Mouse (Mus musculus) liver, embryonic 11.5 days (tissue): ENCODE results near the gene Usp18. TPM values are rescaled to one million over a fixed set of nuclear protein-coding genes. Genes with fewer than 3 reads are reported as not detected.

Experiments used
- ATAC-seq: fragments of 200-750 bp; cut with Nextera tagmentation; replicated peaks from 2 replicates; pipeline ENCODE4 v1.8.0; 2017; ENCODE audit warnings: moderate number of reproducible peaks, mild to moderate bottlenecking, moderate TSS enrichment, moderate library complexity; ENCODE audit not compliant: low FRiP score
- DNase-seq: peaks from one replicate; pipeline ENCODE4 v3.0.0-alpha.2; 2017; ENCODE audit warnings: low spot score
- H3K27ac ChIP-seq: fragments of 300-500 bp; sonication (generic); 2 replicates; pipeline ENCODE4 v1.5.1; 2014; ENCODE audit warnings: mild to moderate bottlenecking, low read depth, low read length, control low read depth
- H3K27me3 ChIP-seq: fragments of 300-500 bp; sonication (generic); replicated peaks from 2 replicates; pipeline ENCODE4 v1.6.1; 2014; ENCODE audit warnings: low read length, mixed read lengths; ENCODE audit not compliant: control insufficient read depth, insufficient read depth
- H3K36me3 ChIP-seq: fragments of 300-500 bp; sonication (generic); 2 replicates; pipeline ENCODE4 v1.6.1; 2014; ENCODE audit warnings: mild to moderate bottlenecking, low read length, moderate library complexity, mixed read lengths; ENCODE audit not compliant: control insufficient read depth, insufficient read depth
- H3K4me1 ChIP-seq: fragments of 300-500 bp; sonication (generic); replicated peaks from 2 replicates; pipeline ENCODE4 v1.6.1; 2014; ENCODE audit warnings: low read length, mixed read lengths; ENCODE audit not compliant: control insufficient read depth, insufficient read depth
- H3K4me2 ChIP-seq: fragments of 300-500 bp; sonication (generic); 2 replicates; pipeline ENCODE4 v1.6.1; 2014; ENCODE audit warnings: mild to moderate bottlenecking, control low read depth, moderate library complexity
- H3K4me3 ChIP-seq: fragments of 300-500 bp; sonication (generic); 2 replicates; pipeline ENCODE4 v1.5.1; 2014; ENCODE audit warnings: low read depth, low read length, control low read depth
- H3K9ac ChIP-seq: fragments of 300-500 bp; sonication (generic); 2 replicates; pipeline ENCODE4 v1.6.1; 2014; ENCODE audit warnings: low read depth, low read length, control low read depth
- H3K9me3 ChIP-seq: fragments of 300-500 bp; sonication (generic); 2 replicates; pipeline ENCODE4 v1.6.1; 2016; ENCODE audit warnings: low read length, inconsistent platforms, mixed read lengths; ENCODE audit not compliant: control insufficient read depth
- WGBS: fragments of 180-500 bp; shearing (Covaris S2); extraction: QIAGEN DNeasy Blood & Tissue Kit; methylation state at CpG from one replicate; pipeline ENCODE4 v1.1.7; 2014; 5-methylcytosine and 5-hydroxymethylcytosine counted together
- polyA plus RNA-seq: library from polyadenylated mRNA; unstranded; fragments of >200 nt; fragmentation: Nextera tagmentation; extraction: Ambion mirVana; gene quantifications from 2 replicates; pipeline ENCODE4 v1.2.1, GENCODE M21; 2014

Usp18 gene
- polyA plus RNA-seq, 1 experiment from 2014 or later: 3.6 TPM

DNA sequence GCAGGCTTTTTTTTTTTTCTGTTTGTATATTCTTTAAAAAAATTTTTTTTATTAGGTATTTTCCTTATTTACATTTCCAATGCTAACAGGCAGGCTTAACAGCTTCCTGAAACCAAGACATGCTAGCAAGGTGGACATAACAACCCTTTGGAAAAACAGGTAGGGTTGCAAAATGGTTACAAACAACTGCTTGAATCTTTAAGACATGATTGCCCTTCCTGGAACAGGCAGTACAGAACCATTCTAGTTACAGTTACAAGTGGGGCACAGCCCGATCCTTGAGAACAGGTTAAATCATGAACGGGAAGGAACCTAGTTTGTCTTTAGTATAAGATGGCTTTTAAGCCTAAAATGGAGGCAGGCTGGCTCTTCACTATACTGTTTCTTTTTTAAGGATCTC, 9.3 kb upstream of the Usp18 start:
- Histone ChIP-seq H3K36me3 (no peaks in the 10 kb centered on the region), H3K4me3 (no peak overlapping the region), H3K27ac (no peak overlapping the region), H3K9me3 (no peaks in the 10 kb centered on the region), H3K4me1 (0 out of 2 replicates have a peak, but pooled peaks cover 2% of the 10 kb centered on the region), H3K4me2 (no peak overlapping the region), H3K9ac (no peak overlapping the region), H3K27me3 (no peaks in the 10 kb centered on the region)
- ATAC-seq (no peak), DNase-seq (no peak)
- 84% methylated on average over 2 of the region's 2 CpGs for WGBS

- Histone ChIP-seq H3K36me3 (no peaks in the 10 kb centered on the region), H3K27ac (no peak overlapping the region), H3K4me2 (no peak overlapping the region), H3K4me1 (0 out of 2 replicates have a peak, but pooled peaks cover 2% of the 10 kb centered on the region), H3K9me3 (no peaks in the 10 kb centered on the region), H3K27me3 (no peaks in the 10 kb centered on the region), H3K4me3 (no peak overlapping the region), H3K9ac (no peak overlapping the region)
- DNase-seq (no peak), ATAC-seq (no peak)
- 88% methylated on average over 4 of the region's 4 CpGs for WGBS
Observed at GRCm38 (mm10) chr6:121238209-121238608, 7.5 kb upstream of the Usp18 start.

DNA sequence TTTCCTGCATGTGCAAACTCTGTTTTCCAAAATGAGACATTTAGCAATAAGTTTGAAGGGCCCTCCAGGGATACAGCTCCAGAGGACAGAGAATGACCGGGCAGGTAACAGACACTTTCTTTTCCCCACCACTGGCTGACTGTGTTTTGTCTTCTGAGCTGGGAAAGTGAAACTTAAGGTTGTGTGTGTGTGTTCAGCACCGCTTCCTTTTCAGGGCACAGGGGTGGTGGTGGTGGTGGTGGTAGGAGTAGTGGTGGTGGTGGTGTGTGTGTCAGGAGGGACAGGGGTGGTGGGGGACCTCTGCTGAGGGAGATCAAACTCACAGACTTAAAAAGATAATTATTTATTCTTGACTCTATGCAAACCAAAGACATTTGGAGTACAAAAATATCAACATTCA, 3.9 kb upstream of the Usp18 start:
- no peak overlapping the region for H3K4me3 ChIP-seq
- peaks cover 9% of the 10 kb centered on the region; the same call in 1 of the 2 replicates for H3K4me1 ChIP-seq
- H3K27ac ChIP-seq: no peak overlapping the region
- WGBS: 66% methylated on average over 2 of the region's 2 CpGs
- H3K9ac ChIP-seq: no peak overlapping the region
- no peaks in the 10 kb centered on the region for H3K9me3 ChIP-seq
- no peak overlapping the region for H3K4me2 ChIP-seq
- no peaks in the 10 kb centered on the region; the same call in 1 of the 2 replicates for H3K27me3 ChIP-seq
- no peaks in the 10 kb centered on the region for H3K36me3 ChIP-seq
- ATAC-seq (no peak), DNase-seq (no peak)

- Histone ChIP-seq H3K27me3 (no peaks in the 10 kb centered on the region; the same call in 1 of the 2 replicates), H3K4me3 (no peak overlapping the region), H3K9me3 (no peaks in the 10 kb centered on the region), H3K4me2 (no peak overlapping the region), H3K9ac (no peak overlapping the region), H3K27ac (no peak overlapping the region), H3K36me3 (no peaks in the 10 kb centered on the region), H3K4me1 (peaks cover 9% of the 10 kb centered on the region; the same call in 1 of the 2 replicates)
- DNase-seq (no peak), ATAC-seq (no peak)
- WGBS: 36% methylated on average over 10 of the region's 10 CpGs
Observed at GRCm38 (mm10) chr6:121243161-121243560, 2.5 kb upstream of the Usp18 start.

DNA sequence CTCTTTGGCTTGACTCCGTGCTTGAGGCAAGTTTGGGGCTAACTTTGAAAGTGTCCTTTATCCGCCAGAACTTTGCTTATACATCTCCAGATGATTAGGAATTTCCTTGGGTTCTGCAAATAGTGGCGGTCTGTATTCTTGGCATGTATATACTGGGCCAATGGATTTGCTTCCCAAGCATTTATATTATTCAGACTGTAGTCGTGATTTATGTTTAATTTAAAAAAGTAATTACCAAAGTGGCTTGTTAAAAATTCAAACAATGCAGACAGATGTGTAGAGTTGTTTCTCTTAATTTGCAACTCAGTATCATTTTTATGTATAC, 293 bp downstream of the Usp18 start:
- Histone ChIP-seq H3K9ac (peak overlapping the region; percentile 60), H3K9me3 (no peaks in the 10 kb centered on the region), H3K27ac (peak overlapping the region; percentile 40; the same call in 1 of the 2 replicates), H3K4me2 (peak overlapping the region; percentile 64), H3K27me3 (no peaks in the 10 kb centered on the region; the same call in 1 of the 2 replicates), H3K4me3 (peak overlapping the region; percentile 69), H3K36me3 (no peaks in the 10 kb centered on the region), H3K4me1 (peaks cover 8% of the 10 kb centered on the region; the same call in 1 of the 2 replicates)
- DNase-seq (no peak), ATAC-seq (no peak; the same call in 1 of the 2 replicates)
- WGBS: 16% methylated on average over 4 of the region's 4 CpGs

GRCm38 (mm10) chr6:121250406-121250805, 4.7 kb downstream of the Usp18 start:
- H3K27me3 ChIP-seq: no peaks in the 10 kb centered on the region
- DNase-seq (no peak), ATAC-seq (no peak)
- no peak overlapping the region for H3K27ac ChIP-seq
- H3K36me3 ChIP-seq: no peaks in the 10 kb centered on the region
- H3K4me3 ChIP-seq: no peak overlapping the region
- no peak overlapping the region for H3K4me2 ChIP-seq
- no peak overlapping the region for H3K9ac ChIP-seq
- H3K9me3 ChIP-seq: no peaks in the 10 kb centered on the region
- H3K4me1 ChIP-seq: no peaks in the 10 kb centered on the region; the same call in 1 of the 2 replicates
- 65% methylated on average over 1 of the region's 1 CpGs for WGBS

DNA sequence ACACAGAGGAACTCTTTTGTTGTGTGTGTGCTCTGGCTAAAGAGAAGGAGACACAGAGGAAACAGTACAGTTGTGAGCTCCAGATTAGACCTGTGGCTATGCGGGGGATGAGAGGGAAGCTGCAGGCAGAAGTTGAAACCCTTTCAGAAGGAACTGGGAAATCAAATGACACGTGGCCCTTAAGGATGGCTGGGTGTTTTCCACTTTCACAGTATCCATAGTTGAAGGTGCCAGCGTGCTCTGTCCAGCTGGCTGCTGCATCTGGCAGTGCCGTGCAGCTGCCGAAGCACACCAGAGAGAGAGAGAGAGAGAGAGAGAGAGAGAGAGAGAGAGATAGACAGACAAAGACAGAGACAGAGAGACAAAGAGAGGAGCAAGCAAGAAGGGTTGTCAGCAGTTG, 5.5 kb downstream of the Usp18 start:
- no peak overlapping the region for H3K4me3 ChIP-seq
- H3K36me3 ChIP-seq: no peaks in the 10 kb centered on the region
- ATAC-seq: no peak
- DNase-seq: no peak
- no peaks in the 10 kb centered on the region; the same call in 1 of the 2 replicates for H3K4me1 ChIP-seq
- 56% methylated on average over 5 of the region's 5 CpGs for WGBS
- H3K4me2 ChIP-seq: no peak overlapping the region
- no peak overlapping the region for H3K27ac ChIP-seq
- H3K9ac ChIP-seq: no peak overlapping the region
- H3K9me3 ChIP-seq: no peaks in the 10 kb centered on the region
- no peaks in the 10 kb centered on the region for H3K27me3 ChIP-seq

DNA sequence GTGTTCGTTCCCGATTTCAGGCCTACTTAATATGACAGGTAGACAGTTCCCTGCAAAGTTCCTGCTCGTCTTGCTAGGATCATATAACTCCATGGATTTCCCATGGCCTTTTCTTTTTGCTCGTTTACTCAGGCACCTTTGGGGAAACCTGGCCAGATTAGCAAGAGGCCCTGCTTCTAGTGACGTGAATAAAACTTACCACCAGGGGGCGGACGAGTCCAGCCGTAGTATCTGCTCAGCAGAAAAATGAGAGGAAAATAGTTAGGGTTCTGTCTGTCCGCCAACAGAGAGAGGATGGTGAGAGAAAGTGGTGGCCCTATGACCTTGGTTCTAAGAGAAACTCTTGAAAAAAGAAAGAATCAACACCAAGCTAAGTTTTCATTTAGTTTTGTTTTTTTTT, 14.8 kb downstream of the Usp18 start:
- H3K27ac ChIP-seq: no peak overlapping the region
- peaks cover 5% of the 10 kb centered on the region for H3K9me3 ChIP-seq
- no peaks in the 10 kb centered on the region for H3K36me3 ChIP-seq
- H3K9ac ChIP-seq: no peak overlapping the region
- H3K4me2 ChIP-seq: no peak overlapping the region
- ATAC-seq: no peak
- H3K4me1 ChIP-seq: no peaks in the 10 kb centered on the region
- 29% methylated on average over 9 of the region's 9 CpGs for whole genome bisulfite sequencing
- H3K4me3 ChIP-seq: no peak overlapping the region
- H3K27me3 ChIP-seq: no peaks in the 10 kb centered on the region
- no peak for DNase-seq

- no peak for ATAC-seq
Observed at GRCm38 (mm10) chr6:121261233-121261632, 15.5 kb downstream of the Usp18 start.

More at GRCm38 (mm10) chr6:121261233-121261632, 15.5 kb downstream of the Usp18 start:
- H3K27me3 ChIP-seq: no peaks in the 10 kb centered on the region
- no peak overlapping the region for H3K9ac ChIP-seq
- no peak overlapping the region for H3K4me2 ChIP-seq
- WGBS: 55% methylated on average over 8 of the region's 8 CpGs
- H3K36me3 ChIP-seq: no peaks in the 10 kb centered on the region
- H3K4me3 ChIP-seq: no peak overlapping the region
- no peak for DNase-seq
- H3K4me1 ChIP-seq: no peaks in the 10 kb centered on the region
- peaks cover 6% of the 10 kb centered on the region for H3K9me3 ChIP-seq
- H3K27ac ChIP-seq: no peak overlapping the region
